10 mouse cellular contexts compared by ENCODE assay signal in genomic region chr16:3231566-3231965, GRCm38 (mm10).
DNase-seq lines count a peak whose midpoint lies in the region; ATAC-seq lines count a peak whose summit lies in the region.
"Had no signal": no experiment of that assay in that cellular context is flagged by ENCODE, and none has a peak within 500 bp of the region (broad histone marks: within the 10 kb centered on the region; RNA-seq: fewer than 3 reads in every experiment).

No protein-coding gene starts in this region.

- H3K36me3 ChIP-seq in heart, embryonic 16.5 days (ENCODE audit: control insufficient read depth, insufficient read depth) = no peaks in the 10 kb centered on the region
- no peaks in the 10 kb centered on the region for H3K36me3 ChIP-seq in heart, embryonic 10.5 days
- no peaks in the 10 kb centered on the region for H3K36me3 ChIP-seq in embryonic facial prominence, embryonic 14.5 days (ENCODE audit: control insufficient read depth, insufficient read depth, low read length)
- H3K36me3 ChIP-seq in hindbrain, embryonic 16.5 days (ENCODE audit: control insufficient read depth, insufficient read depth, low read length) = no peaks in the 10 kb centered on the region
- H3K36me3 ChIP-seq in midbrain, embryonic 14.5 days (ENCODE audit: control insufficient read depth, insufficient read depth, low read length) = no peaks in the 10 kb centered on the region

- H3K4me3 ChIP-seq in heart, embryonic 16.5 days (ENCODE audit: low read length) = no peak overlapping the region
- H3K4me3 ChIP-seq in heart, embryonic 10.5 days = no peak overlapping the region
- H3K4me3 ChIP-seq in embryonic facial prominence, embryonic 14.5 days (ENCODE audit: low read depth, low read length) = no peak overlapping the region
- no peak overlapping the region for H3K4me3 ChIP-seq in hindbrain, embryonic 16.5 days (ENCODE audit: low read length)
- no peak overlapping the region for H3K4me3 ChIP-seq in midbrain, embryonic 14.5 days (replicated peaks; ENCODE audit: low read depth, low read length)
- H3K4me3 ChIP-seq: erythroblast, embryonic 14.5 days had no signal

- WGBS in heart, embryonic 16.5 days = 63% methylated on average over 3 of the region's 3 CpGs
- 63% methylated on average over 3 of the region's 3 CpGs for WGBS in heart, embryonic 10.5 days
- WGBS in embryonic facial prominence, embryonic 14.5 days = 71% methylated on average over 3 of the region's 3 CpGs
- WGBS in hindbrain, embryonic 16.5 days = 73% methylated on average over 3 of the region's 3 CpGs
- 75% methylated on average over 3 of the region's 3 CpGs for WGBS in midbrain, embryonic 14.5 days

- H3K9ac ChIP-seq in heart, embryonic 16.5 days (ENCODE audit: low read length) = no peak overlapping the region
- H3K9ac ChIP-seq in embryonic facial prominence, embryonic 14.5 days (ENCODE audit: low read depth, low read length) = no peak overlapping the region
- H3K9ac ChIP-seq in hindbrain, embryonic 16.5 days (ENCODE audit: low read depth, low read length) = no peak overlapping the region
- no peak overlapping the region for H3K9ac ChIP-seq in midbrain, embryonic 14.5 days (replicated peaks; ENCODE audit: low read length)

- no peaks in the 10 kb centered on the region for H3K4me1 ChIP-seq in heart, embryonic 16.5 days (ENCODE audit: control insufficient read depth, insufficient read depth, low read length)
- H3K4me1 ChIP-seq in heart, embryonic 10.5 days = no peaks in the 10 kb centered on the region
- H3K4me1 ChIP-seq in embryonic facial prominence, embryonic 14.5 days (ENCODE audit: control insufficient read depth, insufficient read depth, low read length) = no peaks in the 10 kb centered on the region
- H3K4me1 ChIP-seq in hindbrain, embryonic 16.5 days (ENCODE audit: control insufficient read depth, insufficient read depth, low read depth, low read length) = no peaks in the 10 kb centered on the region
- H3K4me1 ChIP-seq in midbrain, embryonic 14.5 days (ENCODE audit: control insufficient read depth, insufficient read depth, low read length) = no peaks in the 10 kb centered on the region

- H3K27me3 ChIP-seq in heart, embryonic 16.5 days (ENCODE audit: control insufficient read depth, insufficient read depth, low read length) = no peaks in the 10 kb centered on the region
- H3K27me3 ChIP-seq in heart, embryonic 10.5 days (ENCODE audit: insufficient read depth, poor library complexity, severe bottlenecking) = no peaks in the 10 kb centered on the region
- H3K27me3 ChIP-seq in embryonic facial prominence, embryonic 14.5 days (replicated peaks; ENCODE audit: control insufficient read depth, insufficient read depth, low read length) = no peaks in the 10 kb centered on the region
- no peaks in the 10 kb centered on the region for H3K27me3 ChIP-seq in hindbrain, embryonic 16.5 days (replicated peaks; ENCODE audit: control insufficient read depth, insufficient read depth, low read length)
- no peaks in the 10 kb centered on the region for H3K27me3 ChIP-seq in midbrain, embryonic 14.5 days (ENCODE audit: control insufficient read depth, insufficient read depth, low read length)

- no peak for DNase-seq in heart, embryonic 10.5 days (ENCODE audit: low spot score)
- DNase-seq in embryonic facial prominence, embryonic 14.5 days (ENCODE audit: low spot score) = no peak
- no peak for DNase-seq in midbrain, embryonic 14.5 days
- no peak for DNase-seq in adrenal gland, adult 2 months
- DNase-seq in cerebellum, postnatal 36 days = no peak
- no peak for DNase-seq in gastrocnemius, adult 18-20 months (ENCODE audit: low spot score)
- DNase-seq: thymus, adult 2 months had no signal

- H3K27ac ChIP-seq in heart, embryonic 16.5 days (ENCODE audit: low read length) = no peak overlapping the region
- no peak overlapping the region for H3K27ac ChIP-seq in heart, embryonic 10.5 days
- H3K27ac ChIP-seq in embryonic facial prominence, embryonic 14.5 days (replicated peaks; ENCODE audit: low read depth, low read length) = no peak overlapping the region
- H3K27ac ChIP-seq in hindbrain, embryonic 16.5 days (ENCODE audit: low read depth, low read length) = no peak overlapping the region
- H3K27ac ChIP-seq in midbrain, embryonic 14.5 days (replicated peaks; ENCODE audit: low read depth, low read length) = no peak overlapping the region

- ATAC-seq in heart, embryonic 16.5 days (replicated peaks; ENCODE audit: extremely low read depth, insufficient read depth, low FRiP score) = peak; percentile 41; the same call in 1 of the 2 replicates
- peak; percentile 32; the same call in 1 of the 2 replicates for ATAC-seq in embryonic facial prominence, embryonic 14.5 days (ENCODE audit: low read depth)
- ATAC-seq in hindbrain, embryonic 16.5 days = peak; percentile 63; the same call in 1 of the 2 replicates
- ATAC-seq in midbrain, embryonic 14.5 days (ENCODE audit: low FRiP score, low TSS enrichment) = peak; percentile 53; the same call in 1 of the 2 replicates

- peaks cover 35% of the 10 kb centered on the region for H3K9me3 ChIP-seq in heart, embryonic 16.5 days (replicated peaks; ENCODE audit: control insufficient read depth, low read length)
- peaks cover 52% of the 10 kb centered on the region for H3K9me3 ChIP-seq in heart, embryonic 10.5 days
- H3K9me3 ChIP-seq in embryonic facial prominence, embryonic 14.5 days (ENCODE audit: control insufficient read depth, low read length) = peaks cover 46% of the 10 kb centered on the region
- H3K9me3 ChIP-seq in hindbrain, embryonic 16.5 days (ENCODE audit: control insufficient read depth, low read length) = peaks cover 46% of the 10 kb centered on the region
- H3K9me3 ChIP-seq in midbrain, embryonic 14.5 days (ENCODE audit: control insufficient read depth, low read length) = peaks cover 52% of the 10 kb centered on the region

- H3K4me2 ChIP-seq in heart, embryonic 16.5 days (ENCODE audit: low read depth, low read length) = no peak overlapping the region
- H3K4me2 ChIP-seq in embryonic facial prominence, embryonic 14.5 days (ENCODE audit: low read depth, low read length) = no peak overlapping the region
- H3K4me2 ChIP-seq in hindbrain, embryonic 16.5 days (ENCODE audit: low read length) = no peak overlapping the region
- no peak overlapping the region for H3K4me2 ChIP-seq in midbrain, embryonic 14.5 days (ENCODE audit: low read length)
